Mouse (Mus musculus): ENCODE data around the gene Ppip5k1. TPM values are rescaled to one million over a fixed set of nuclear protein-coding genes. Genes with fewer than 3 reads are reported as not detected.

The Ppip5k1 gene
- 4.3 and 4.7 TPM in 2 replicates for polyA plus RNA-seq (2012; rRNA removed)

GRCm38 (mm10) chr2:121354820-121355592, at the start of gene Ppip5k1:
Gene Ppip5k1 (minus strand): TSS chr2:121355396.

GRCm38 (mm10) chr2:121386961-121387575, 31.9 kb upstream of the Ppip5k1 start, which contains the start of gene Strc:
Gene Strc (minus strand): TSS chr2:121387168.

GRCm38 (mm10) chr2:121357494-121357893, 2.3 kb upstream of the Ppip5k1 start, which contains the start of gene Ckmt1:
Gene Ckmt1 (plus strand): TSS chr2:121357714.

GRCm38 (mm10) chr2:121288901-121289729, 66.1 kb downstream of the Ppip5k1 start, which contains the start of gene Map1a:
Gene Map1a (plus strand): TSS chr2:121289600.

GRCm38 (mm10) chr2:121271236-121271927, 83.8 kb downstream of the Ppip5k1 start, which contains the start of gene Trp53bp1:
Gene Trp53bp1 (minus strand): TSS chr2:121271407.

Other genes starting within 250 kb of the Ppip5k1 start
- 0.01 and 0.03 TPM in 2 replicates for gene Tgm7, start 245.6 kb downstream of the Ppip5k1 start, polyA plus RNA-seq (2012; rRNA removed)
- 5.0 and 5.8 TPM in 2 replicates for gene Adal, start 215.0 kb downstream of the Ppip5k1 start, polyA plus RNA-seq (2012; rRNA removed)
- 3.3 and 4.1 TPM in 2 replicates for gene Lcmt2, start 214.7 kb downstream of the Ppip5k1 start, polyA plus RNA-seq (2012; rRNA removed)
- 14.7 and 16.5 TPM in 2 replicates for gene Tubgcp4, start 184.7 kb downstream of the Ppip5k1 start, polyA plus RNA-seq (2012; rRNA removed)
- gene Zscan29, start 184.3 kb downstream of the Ppip5k1 start, polyA plus RNA-seq (2012; rRNA removed): 2.1 and 2.5 TPM in 2 replicates
- gene Trp53bp1, start 84.0 kb downstream of the Ppip5k1 start, polyA plus RNA-seq (2012; rRNA removed): 18.5 and 20.7 TPM in 2 replicates
- gene Map1a, start 65.8 kb downstream of the Ppip5k1 start, polyA plus RNA-seq (2012; rRNA removed): 0.07 and 0.08 TPM in 2 replicates
- 0.03 TPM in 1 of 2 replicates, not detected in the other for gene Ckmt1, start 2.3 kb upstream of the Ppip5k1 start, polyA plus RNA-seq (2012; rRNA removed)
- not detected in 2 replicates for gene Strc, start 31.8 kb upstream of the Ppip5k1 start, polyA plus RNA-seq (2012; rRNA removed)
- 106 and 117 TPM in 2 replicates for gene Pdia3, start 58.4 kb upstream of the Ppip5k1 start, polyA plus RNA-seq (2012; rRNA removed)
- 0.58 and 0.63 TPM in 2 replicates for gene Catsper2, start 58.4 kb upstream of the Ppip5k1 start, polyA plus RNA-seq (2012; rRNA removed)
- 1.0 and 1.3 TPM in 2 replicates for gene Ell3, start 88.9 kb upstream of the Ppip5k1 start, polyA plus RNA-seq (2012; rRNA removed)
- 356 and 369 TPM in 2 replicates for gene Serf2, start 93.8 kb upstream of the Ppip5k1 start, polyA plus RNA-seq (2012; rRNA removed)
- 34.0 and 34.2 TPM in 2 replicates for gene Hypk, start 97.9 kb upstream of the Ppip5k1 start, polyA plus RNA-seq (2012; rRNA removed)
- 0.17 and 0.23 TPM in 2 replicates for gene Serinc4, start 101.4 kb upstream of the Ppip5k1 start, polyA plus RNA-seq (2012; rRNA removed)
- 9.9 and 10.2 TPM in 2 replicates for gene Mfap1b, start 118.7 kb upstream of the Ppip5k1 start, polyA plus RNA-seq (2012; rRNA removed)
- 7.1 and 7.7 TPM in 2 replicates for gene Mfap1a, start 151.3 kb upstream of the Ppip5k1 start, polyA plus RNA-seq (2012; rRNA removed)
- gene Wdr76, start 151.3 kb upstream of the Ppip5k1 start, polyA plus RNA-seq (2012; rRNA removed): 11.9 and 14.1 TPM in 2 replicates